Mouse (Mus musculus): ENCODE measurements around the gene Clstn3. TPM values are rescaled to one million over a fixed set of nuclear protein-coding genes. Genes with fewer than 3 reads are reported as not detected.
"Not testable (repeated sequence)": the region's sequence is repeated elsewhere in the genome, so short reads cannot be mapped to it uniquely, and the experiment has no call there.

Clstn3 gene
- 100 to 1,000 TPM; 358 to 362 TPM for total RNA-seq (2021)
- long read RNA-seq, experiment 1, full-length matches to known transcripts = 228 of 318 reads
- long read RNA-seq, experiment 1, partial matches to known transcripts = 68 of 318 reads
- long read RNA-seq, experiment 1, other reads (novel, unspliced or antisense) = 22 of 318 reads
- long read RNA-seq, experiment 2, full-length matches to known transcripts = 117 of 172 reads
- long read RNA-seq, experiment 2, partial matches to known transcripts = 34 of 172 reads
- long read RNA-seq, experiment 2, other reads (novel, unspliced or antisense) = 21 of 172 reads

DNA sequence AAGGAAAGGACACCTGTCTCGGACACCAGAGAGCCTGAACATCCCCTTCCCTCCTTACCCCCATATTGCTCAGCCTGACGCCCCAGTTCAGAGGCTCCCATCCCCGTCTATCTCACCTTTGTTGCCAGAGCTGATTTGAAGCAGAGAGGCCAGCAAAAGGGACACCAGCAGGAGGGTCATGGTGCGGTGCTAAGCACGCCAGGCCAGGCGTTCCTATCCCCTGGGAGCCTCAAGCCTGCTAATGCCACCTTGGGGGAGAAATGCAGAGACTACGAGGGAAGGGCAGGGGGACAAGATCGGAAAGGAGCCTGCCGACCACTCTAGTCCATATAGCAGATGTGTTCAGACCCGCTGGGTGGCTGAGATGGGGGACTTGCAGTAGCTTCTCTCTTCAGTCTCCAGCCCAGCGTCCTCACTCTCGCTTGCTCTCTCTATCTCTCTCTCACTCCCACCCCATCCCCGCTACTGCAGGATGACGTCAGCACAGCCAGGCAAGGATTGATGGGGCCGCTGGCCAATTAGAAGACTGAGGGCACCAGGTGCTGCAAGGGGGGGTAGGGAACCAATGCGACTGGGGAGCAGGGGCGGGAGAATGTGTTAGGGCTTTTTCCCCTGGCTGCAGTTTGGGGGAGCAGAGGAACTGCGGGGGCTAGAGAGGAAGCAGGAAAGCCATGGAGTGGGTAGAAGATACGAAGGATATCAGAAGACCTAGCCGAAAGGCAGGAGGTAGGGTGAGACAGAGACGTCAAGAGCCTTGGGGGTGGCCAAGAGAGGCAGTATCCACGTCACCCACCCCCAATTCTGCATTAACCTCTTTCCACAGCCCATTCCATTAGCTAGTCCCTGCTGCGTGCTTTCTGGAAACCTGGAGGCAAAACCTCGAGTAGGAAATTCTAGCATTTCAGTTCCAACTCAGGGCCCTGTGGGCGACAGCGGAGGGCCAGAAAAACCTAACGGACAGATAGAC is at the start of gene Clstn3:
Clstn3 (minus strand) TSS at position 490 of the 967 bp plus-strand sequence.
- peak; percentile 94 to 96 for DNase-seq (ENCODE audit: low spot score in 2 of 2)

GRCm38 (mm10) chr6:124512355-124512836 is 47.8 kb upstream of the Clstn3 start, which contains the start of gene C1ra:
Gene C1ra (plus strand): TSS chr6:124512405.
- peak; percentile 56 to 68 for DNase-seq (ENCODE audit: low spot score in 2 of 2)

DNA sequence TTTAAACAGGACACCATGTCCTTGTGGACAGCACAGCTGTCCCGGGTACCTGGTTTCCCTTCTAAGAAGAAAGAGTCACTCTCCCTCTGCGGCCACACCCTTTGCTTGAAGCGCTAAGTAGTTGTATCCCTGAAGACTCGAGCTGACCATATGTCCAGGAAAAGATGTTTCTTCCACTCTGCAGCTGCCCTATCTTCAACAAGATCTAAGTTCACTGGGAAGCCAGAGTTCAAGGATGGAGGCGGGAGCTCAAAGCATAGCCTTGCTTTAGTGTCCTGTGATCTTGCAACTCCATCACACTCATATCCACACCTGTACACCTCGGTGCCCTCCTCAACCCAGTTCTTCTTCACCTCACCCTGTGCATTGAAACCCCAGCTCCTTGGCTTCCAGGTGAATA is 47.3 kb upstream of the Clstn3 start:
- DNase-seq (ENCODE audit: low spot score in 2 of 2) = no peak

GRCm38 (mm10) chr6:124509192-124509591 is 44.6 kb upstream of the Clstn3 start:
- DNase-seq (ENCODE audit: low spot score in 2 of 2) = not testable (repeated sequence)

DNA sequence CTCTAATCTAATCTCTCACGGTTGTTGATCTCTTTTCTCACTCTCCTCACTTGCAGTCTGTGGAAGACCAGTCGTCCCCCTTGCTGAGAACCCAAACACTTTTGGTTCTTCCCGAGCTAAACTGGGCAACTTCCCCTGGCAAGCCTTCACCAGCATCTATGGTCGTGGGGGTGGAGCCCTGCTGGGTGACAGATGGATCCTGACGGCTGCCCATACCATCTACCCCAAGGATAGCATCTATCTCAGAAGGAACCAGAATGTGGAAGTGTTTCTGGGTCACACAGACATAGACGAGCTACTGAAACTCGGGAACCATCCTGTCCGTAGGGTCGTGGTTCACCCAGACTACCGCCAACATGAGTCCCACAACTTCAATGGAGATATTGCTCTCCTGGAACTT is 43.7 kb upstream of the Clstn3 start:
- DNase-seq (ENCODE audit: low spot score in 2 of 2) = peak in 1 of 2 experiments; percentile 27

- DNase-seq (ENCODE audit: low spot score in 2 of 2) = no peak
Observed at GRCm38 (mm10) chr6:124506991-124507390, 42.4 kb upstream of the Clstn3 start.

DNA sequence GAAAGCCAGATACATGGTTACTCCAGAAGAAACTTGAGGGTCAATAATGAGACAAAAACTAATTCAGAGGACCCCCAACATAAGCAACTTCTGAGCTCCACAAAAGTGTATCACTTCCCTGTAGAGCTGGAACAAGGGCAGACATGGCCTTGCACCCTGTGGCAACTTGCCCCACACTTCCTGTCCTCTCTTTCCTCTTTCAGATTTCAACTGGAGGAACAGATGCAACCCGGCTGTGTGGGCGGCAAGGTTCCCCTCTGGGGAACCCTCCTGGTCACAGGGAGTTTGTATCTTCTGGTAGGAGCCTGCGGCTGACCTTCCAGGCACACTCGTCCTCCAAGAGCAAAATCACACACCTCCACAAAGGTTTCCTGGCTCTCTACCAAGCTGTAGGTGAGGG is 40.4 kb upstream of the Clstn3 start:
- no peak for DNase-seq (ENCODE audit: low spot score in 2 of 2)

DNA sequence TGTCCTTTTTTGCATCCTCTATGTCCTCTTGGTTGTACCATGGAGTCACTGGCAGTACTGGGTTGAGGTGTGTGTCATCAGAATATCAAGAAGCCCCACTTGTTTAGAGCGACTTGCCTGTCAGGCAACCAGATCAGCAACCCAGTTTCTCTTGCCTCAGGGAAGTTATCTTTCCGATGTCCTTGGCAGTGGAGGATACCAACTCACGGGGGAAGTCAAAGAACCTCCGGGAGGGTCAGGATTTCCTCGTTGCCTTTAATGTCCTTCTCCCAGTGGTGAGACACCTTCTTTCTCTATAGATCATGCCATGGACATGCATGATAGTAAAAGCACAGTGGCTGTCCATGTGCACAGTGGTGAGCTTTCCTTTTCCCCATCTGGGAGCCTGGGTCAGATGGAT is 37.4 kb upstream of the Clstn3 start:
- no peak for DNase-seq (ENCODE audit: low spot score in 2 of 2)

- no peak for DNase-seq (ENCODE audit: low spot score in 2 of 2)
Observed at GRCm38 (mm10) chr6:124501473-124501872, 36.9 kb upstream of the Clstn3 start.

GRCm38 (mm10) chr6:124499914-124500566 is 35.4 kb upstream of the Clstn3 start:
- no peak for DNase-seq (ENCODE audit: low spot score in 2 of 2)

GRCm38 (mm10) chr6:124496054-124496453 is 31.5 kb upstream of the Clstn3 start:
- no peak for DNase-seq (ENCODE audit: low spot score in 2 of 2)

DNA sequence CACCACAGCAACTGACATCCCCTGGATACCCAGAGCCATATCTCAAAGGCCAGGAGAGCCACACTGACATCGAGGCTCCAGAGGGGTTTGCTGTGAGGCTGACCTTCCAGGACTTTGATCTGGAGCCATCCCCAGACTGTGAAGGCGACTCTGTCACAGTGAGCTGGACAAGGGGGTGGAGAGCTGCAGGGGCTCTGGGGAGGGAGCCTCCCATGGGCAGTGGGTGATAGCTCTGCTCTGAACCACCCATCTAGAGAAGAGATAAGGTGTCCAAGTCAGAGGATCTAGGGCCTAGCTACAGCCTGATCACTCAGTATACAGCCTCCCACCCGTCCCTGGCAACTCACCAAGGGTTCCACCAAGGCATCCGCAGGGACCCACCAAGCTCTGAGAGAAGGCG is 29.3 kb upstream of the Clstn3 start:
- no peak for DNase-seq (ENCODE audit: low spot score in 2 of 2)

GRCm38 (mm10) chr6:124492842-124493561 is 28.4 kb upstream of the Clstn3 start, which contains the start of gene C1rl:
Gene C1rl (plus strand): TSS chr6:124493113.
- DNase-seq (ENCODE audit: low spot score in 2 of 2) = peak; percentile 75 to 77

GRCm38 (mm10) chr6:124491427-124491826 is 26.8 kb upstream of the Clstn3 start:
- DNase-seq (ENCODE audit: low spot score in 2 of 2) = no peak

DNA sequence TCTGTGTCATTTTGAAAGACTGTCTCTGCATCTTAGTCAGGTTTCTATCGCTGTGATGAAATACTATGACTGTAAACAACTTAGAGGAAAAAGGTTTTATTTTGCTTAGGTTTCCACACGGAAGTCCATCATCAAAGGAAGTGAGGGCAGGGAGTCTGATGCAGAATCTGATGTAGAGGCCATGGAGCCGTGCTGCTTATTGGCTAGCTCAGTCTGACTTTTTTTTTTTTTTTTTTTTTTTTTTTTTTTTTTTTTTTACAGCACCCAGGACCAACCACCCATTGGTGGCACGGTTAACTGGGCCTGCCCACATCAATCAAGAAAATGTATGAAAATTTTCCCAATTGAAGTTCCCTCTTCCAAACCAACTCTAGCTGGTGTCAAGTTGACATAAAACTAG is 24.4 kb upstream of the Clstn3 start:
- no peak for DNase-seq (ENCODE audit: low spot score in 2 of 2)

DNA sequence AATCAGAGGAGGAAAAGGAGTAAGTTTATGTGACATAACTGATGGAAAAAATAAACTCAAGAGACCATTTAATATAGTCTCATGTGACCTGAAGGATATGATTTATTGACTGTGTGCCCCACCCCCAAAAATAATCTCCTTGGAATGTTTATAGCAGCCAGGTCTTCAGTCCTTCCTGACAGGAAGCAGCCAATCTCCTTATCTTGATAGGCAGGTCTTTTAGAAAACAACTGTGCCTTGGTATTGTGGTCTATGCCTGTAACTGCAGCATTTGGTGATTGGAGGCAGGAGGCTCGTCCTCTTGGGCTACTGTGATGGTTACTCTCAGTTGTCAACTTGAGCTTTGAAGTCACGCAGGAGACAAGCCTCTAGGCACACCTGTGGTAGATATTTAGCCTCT is 22.9 kb upstream of the Clstn3 start:
- DNase-seq (ENCODE audit: low spot score in 2 of 2) = no peak

DNA sequence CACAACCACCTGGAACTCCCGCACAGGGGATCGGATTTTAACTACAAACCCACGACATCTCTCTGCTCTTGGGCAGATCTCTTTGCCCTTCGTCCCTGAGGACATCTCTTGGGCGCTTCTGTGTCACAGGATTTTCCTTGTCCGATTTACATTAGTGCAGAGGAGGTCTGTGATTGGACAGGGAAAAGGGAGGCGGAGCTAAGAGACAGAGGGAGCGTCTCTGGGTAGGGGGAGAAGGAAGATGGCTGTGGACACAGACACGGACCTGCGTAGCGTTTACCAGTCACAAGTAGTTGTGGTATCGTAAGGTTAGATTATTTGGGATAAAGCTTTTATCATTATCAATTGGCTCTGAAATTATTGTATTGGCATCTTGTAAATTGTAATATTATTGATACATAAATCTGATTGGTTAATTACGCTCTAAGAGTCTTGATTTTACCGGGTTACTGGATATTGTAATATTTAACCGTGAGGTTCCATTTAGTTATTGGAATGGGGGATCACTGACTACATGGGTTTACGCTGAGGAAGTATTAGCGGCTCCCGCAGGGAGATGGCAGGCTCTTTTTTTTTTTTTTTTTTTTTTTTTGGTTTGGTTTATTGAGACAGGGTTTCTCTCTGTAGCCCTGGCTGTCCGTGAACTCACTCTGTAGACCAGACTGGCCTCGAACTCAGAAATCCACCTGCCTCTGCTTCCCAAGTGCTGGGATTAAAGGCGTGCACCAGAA is 21.0 kb upstream of the Clstn3 start:
- DNase-seq (ENCODE audit: low spot score in 2 of 2) = no peak

DNA sequence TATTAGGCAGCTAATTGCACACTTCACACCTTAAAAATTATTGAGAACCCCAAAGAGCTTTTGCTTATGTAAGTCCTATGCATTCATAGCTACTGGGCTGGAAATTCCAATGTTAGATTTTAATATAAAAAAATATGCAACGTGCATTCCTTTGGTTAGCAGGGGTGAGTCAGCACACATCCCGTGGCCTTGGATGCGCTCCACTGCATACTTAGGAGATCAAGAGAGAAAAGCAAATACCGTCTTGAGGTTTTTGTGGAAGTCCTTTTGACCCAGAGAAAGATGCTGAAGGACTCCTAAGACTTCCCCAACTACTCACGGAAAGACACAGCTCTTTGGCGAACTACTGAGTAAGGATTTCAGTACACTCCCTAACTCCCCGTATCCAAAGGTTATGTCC is 20.3 kb upstream of the Clstn3 start:
- no peak for DNase-seq (ENCODE audit: low spot score in 2 of 2)

- DNase-seq (ENCODE audit: low spot score in 2 of 2) = not testable (repeated sequence)
Observed at GRCm38 (mm10) chr6:124483831-124484230, 19.2 kb upstream of the Clstn3 start.

DNA sequence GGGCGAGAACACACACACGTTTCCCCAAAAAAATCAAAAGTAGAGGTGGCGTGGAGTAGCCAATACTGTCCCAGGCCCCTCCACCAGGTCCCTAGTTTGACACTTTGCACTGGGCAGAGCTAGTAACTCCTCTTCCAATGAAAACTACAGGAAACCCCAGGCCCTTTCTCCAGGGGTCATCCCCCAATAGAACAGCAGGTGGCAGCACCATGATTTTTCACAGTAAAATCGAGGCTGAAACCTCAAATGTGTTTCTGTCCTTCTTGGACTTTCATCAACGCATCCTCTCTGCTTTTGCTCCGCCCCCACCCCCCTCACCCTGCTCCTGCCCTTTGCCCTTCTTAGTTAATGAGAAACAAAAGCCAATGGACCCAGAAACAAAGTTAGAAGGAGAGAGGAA is 17.0 kb upstream of the Clstn3 start:
- peak; percentile 63 to 67 for DNase-seq (ENCODE audit: low spot score in 2 of 2)
